Mouse (Mus musculus): ENCODE data around the gene Spint3.

Gene Spint3

GRCm38 (mm10) chr2:164549963-164550894, 23.0 kb downstream of the Spint3 start:
- no peak for DNase-seq

GRCm38 (mm10) chr2:164549338-164549737, 23.9 kb downstream of the Spint3 start:
- DNase-seq = no peak

- no peak for DNase-seq
Measured at GRCm38 (mm10) chr2:164544454-164545097, 28.7 kb downstream of the Spint3 start.

DNA sequence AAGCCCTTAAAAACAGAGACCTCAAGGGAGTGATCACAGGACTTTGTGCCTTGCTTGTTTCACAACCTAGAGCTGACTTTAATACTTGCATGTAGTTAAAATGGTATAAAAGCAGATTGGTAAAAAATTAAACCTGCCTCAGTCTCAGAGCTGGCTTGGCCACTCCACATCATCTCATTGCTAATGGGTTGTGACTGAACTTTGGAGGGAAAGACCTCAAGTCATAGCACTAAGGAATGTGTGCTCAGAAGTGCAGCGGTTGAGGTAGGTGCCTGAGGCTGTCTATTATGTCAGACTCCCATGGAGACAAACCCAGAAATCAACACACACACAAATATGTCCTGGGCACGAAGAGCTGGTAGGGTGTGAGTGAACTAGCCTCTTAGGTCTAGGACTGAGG, 29.5 kb downstream of the Spint3 start:
- no peak for DNase-seq

DNA sequence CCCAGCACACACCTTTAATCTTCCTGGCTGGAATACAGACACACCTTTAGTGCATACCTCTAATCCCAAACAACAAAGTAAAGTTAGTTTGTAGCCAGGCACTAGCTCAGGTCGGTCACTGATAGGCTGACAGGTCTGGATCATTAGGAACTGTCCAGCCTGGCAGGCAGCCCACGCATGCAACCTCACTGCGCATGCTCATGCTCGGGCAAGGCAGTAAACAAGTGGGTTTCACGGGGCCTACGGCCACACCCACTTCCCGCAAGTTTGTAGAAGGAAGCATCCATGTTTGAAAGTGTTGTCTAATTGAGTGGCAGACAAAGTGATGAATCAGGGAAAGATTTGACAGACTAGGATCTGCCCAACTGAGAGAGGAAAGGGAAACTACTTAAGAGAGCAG, 30.7 kb downstream of the Spint3 start:
- no peak for DNase-seq

- DNase-seq = no peak
Measured at GRCm38 (mm10) chr2:164542132-164542531, 31.1 kb downstream of the Spint3 start.

- DNase-seq = no peak
Measured at GRCm38 (mm10) chr2:164540652-164541427, 32.4 kb downstream of the Spint3 start.

GRCm38 (mm10) chr2:164537003-164537402, 36.3 kb downstream of the Spint3 start:
- no peak for DNase-seq

- no peak for DNase-seq
Measured at GRCm38 (mm10) chr2:164534315-164534714, 38.9 kb downstream of the Spint3 start.

GRCm38 (mm10) chr2:164531169-164531568, 42.1 kb downstream of the Spint3 start:
- peak; percentile 66 for DNase-seq

GRCm38 (mm10) chr2:164528557-164528956, 44.7 kb downstream of the Spint3 start:
- DNase-seq = no peak

DNA sequence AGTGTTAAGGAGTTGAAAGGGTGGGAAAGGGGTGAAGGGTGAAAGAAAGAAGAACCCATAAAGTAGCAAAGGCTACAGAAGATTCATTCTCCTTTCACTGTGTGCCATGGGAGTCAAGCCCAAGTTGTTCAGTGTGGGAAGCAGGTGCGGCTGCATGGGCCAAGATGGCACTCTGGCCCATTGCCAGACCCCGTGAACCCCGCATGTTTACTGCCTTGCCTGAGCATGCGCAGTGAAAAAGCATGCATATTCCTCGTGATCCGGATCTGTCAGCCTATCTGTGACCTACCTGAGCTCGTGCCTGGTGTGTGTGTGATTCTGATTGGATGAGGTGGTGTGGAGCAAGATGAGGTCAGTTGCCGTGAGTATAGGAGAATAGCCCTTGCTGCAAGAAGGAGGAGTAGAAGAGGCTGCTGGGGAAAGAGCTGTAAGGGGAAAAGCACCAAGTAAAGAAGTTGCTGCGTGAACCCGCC, 49.9 kb downstream of the Spint3 start:
- no peak for DNase-seq

- DNase-seq = no peak
Measured at GRCm38 (mm10) chr2:164522280-164522679, 51.0 kb downstream of the Spint3 start.

DNA sequence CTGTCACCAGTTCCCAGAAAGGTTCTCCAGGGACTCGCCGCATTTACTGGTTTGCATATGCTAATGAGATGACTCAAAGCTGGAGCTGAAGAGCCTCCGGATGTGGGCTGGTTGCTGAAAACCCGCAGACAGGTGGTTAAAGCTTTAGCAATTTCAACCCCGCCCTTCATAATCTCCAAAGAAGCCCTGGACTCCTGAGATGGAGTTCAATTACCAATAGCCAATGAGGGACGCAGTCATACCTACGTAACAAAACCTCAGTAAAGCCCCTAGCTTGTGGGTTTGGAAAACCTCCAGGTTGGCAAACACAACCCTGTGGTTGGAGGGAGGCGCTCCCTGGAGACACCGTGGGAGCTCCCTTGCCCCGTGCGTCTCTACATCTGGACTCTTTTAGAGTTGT, 51.4 kb downstream of the Spint3 start:
- no peak for DNase-seq

DNA sequence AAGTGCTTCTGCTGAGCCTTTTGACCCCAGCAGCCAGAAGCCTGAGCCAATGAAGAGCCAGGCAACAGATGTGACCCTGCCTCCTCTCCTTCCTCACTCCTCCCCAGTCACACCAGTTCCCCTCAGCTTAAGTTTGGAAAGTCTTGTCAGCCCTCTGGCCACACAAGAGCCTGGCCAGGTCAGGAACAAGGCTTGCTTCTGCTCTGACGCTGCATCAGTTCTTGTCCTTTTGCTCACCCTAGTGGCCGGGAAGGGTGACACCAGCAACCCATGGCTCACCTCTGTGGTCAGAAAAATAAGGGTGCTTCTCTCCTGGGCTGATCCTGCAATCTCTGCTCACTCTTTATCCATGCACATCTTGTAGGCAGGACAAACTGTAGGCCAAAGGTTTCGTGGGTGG, 52.5 kb downstream of the Spint3 start:
- DNase-seq = no peak
